Mouse (Mus musculus) ZHBTc4 (cell line): ENCODE data around the gene Elane.
A peak's percentile ranks its signal among the peaks of the same experiment; 100 is the strongest.
"Not testable (repeated sequence)": the region's sequence is repeated elsewhere in the genome, so short reads cannot be mapped to it uniquely, and the experiment has no call there.

Experiments used
- DNase-seq: peaks from one replicate; pipeline ENCODE4 v3.0.0-alpha.2; 2011; ENCODE audit warnings: low read depth, low spot score

Gene Elane

GRCm38 (mm10) chr10:79881981-79882380, 4.1 kb upstream of the Elane start:
- peak; percentile 65 for DNase-seq

- peak; percentile 90 for DNase-seq
These were observed 2.6 kb upstream of the Elane start for GRCm38 (mm10) chr10:79883297-79884084.

- DNase-seq, result no peak
These were observed 1.6 kb upstream of the Elane start for GRCm38 (mm10) chr10:79884446-79884845.

- not testable (repeated sequence) for DNase-seq
These were observed 1.1 kb upstream of the Elane start for GRCm38 (mm10) chr10:79884938-79885337.

GRCm38 (mm10) chr10:79886611-79887010, 564 bp downstream of the Elane start:
- no peak for DNase-seq

GRCm38 (mm10) chr10:79889386-79889785, 3.3 kb downstream of the Elane start:
- no peak for DNase-seq

- DNase-seq, result no peak
These were observed 4.6 kb downstream of the Elane start, which contains the start of gene Cfd for GRCm38 (mm10) chr10:79890670-79891069. TSS of gene Cfd (plus strand) at chr10:79890853.

- DNase-seq, result peak; percentile 93
These were observed 6.5 kb downstream of the Elane start for GRCm38 (mm10) chr10:79892451-79893118.

GRCm38 (mm10) chr10:79896306-79896705, 10.3 kb downstream of the Elane start:
- no peak for DNase-seq

GRCm38 (mm10) chr10:79896814-79897213, 10.8 kb downstream of the Elane start:
- DNase-seq, result no peak

- DNase-seq, result no peak
These were observed 11.5 kb downstream of the Elane start for GRCm38 (mm10) chr10:79897316-79898245.

- DNase-seq, result no peak
These were observed 14.9 kb downstream of the Elane start for GRCm38 (mm10) chr10:79900951-79901410.

- DNase-seq, result no peak
These were observed 20.7 kb downstream of the Elane start for GRCm38 (mm10) chr10:79906712-79907111.

- no peak for DNase-seq
These were observed 21.4 kb downstream of the Elane start for GRCm38 (mm10) chr10:79907415-79907814.

GRCm38 (mm10) chr10:79908167-79909091, 22.4 kb downstream of the Elane start, which contains the start of gene Med16:
TSS of gene Med16 (minus strand) at chr10:79908923.
- DNase-seq, result peak; percentile 98

GRCm38 (mm10) chr10:79909092-79909922, 23.3 kb downstream of the Elane start:
- DNase-seq, result peak; percentile 56

- DNase-seq, result no peak
These were observed 24.5 kb downstream of the Elane start, which contains the start of gene Gm26602 for GRCm38 (mm10) chr10:79910556-79910955. TSS of gene Gm26602 (plus strand) at chr10:79910856.

GRCm38 (mm10) chr10:79912412-79912811, 26.4 kb downstream of the Elane start:
- DNase-seq, result peak; percentile 59

GRCm38 (mm10) chr10:79914131-79914947, 28.3 kb downstream of the Elane start:
- DNase-seq, result no peak
